Mouse (Mus musculus): Measurements from ENCODE around the gene Krt32. TPM values are rescaled to one million over a fixed set of nuclear protein-coding genes. Genes with fewer than 3 reads are reported as not detected.

Gene Krt32
- not detected for total RNA-seq (2021)

DNA sequence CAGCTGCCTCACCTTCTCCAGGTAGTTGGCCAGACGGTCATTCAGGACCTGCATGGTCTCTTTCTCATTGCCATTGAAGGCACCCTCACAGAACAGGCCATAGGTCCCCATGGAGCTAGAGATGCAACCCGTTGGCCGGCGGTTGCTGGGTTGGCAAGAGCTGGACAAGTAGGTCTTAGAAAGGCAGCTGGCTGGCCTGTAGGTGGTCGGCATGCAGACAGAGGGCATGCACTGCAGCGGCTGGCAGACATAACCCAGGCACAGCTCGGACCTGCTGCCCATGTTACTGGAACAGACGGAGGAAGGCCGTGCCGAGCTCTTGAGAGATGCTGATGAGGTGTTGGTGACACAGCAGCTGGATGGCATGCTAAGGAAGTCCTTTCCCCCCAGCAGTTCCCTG, at the start of gene Krt32:
TSS of gene Krt32 (minus strand) at position 366 of the 400 bp plus-strand sequence.
- no peak for DNase-seq
- intact Hi-C loops (cut with DNase I), result no loop called here

- DNase-seq, result no peak
- intact Hi-C loops (cut with DNase I), result no loop called here
Measured at GRCm38 (mm10) chr11:100137693-100138092, 49.7 kb upstream of the Krt32 start.

- no peak for DNase-seq
- intact Hi-C loops (cut with DNase I), result no loop called here
Measured at GRCm38 (mm10) chr11:100136559-100136958, 48.5 kb upstream of the Krt32 start.

DNA sequence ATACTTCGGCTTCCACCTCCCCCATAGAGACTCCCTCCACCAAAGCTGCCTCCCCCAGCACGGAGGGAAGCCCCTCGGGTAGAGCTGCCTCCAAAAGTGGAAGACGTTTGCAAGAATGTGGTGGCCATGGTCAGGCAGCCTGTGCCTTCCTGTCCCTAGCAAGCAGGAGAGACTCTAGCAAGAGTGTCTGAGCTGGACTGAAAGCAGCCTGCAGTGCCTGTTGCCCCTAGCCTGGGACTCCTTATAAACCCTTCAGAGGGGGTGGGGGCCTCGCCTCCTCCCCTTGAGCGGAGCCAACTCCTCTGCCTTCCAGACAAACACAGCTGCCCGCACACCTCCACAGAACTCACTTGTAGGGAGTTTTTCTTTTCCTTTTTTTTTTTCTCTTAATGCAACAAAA, 47.7 kb upstream of the Krt32 start, which contains the start of gene Krt15:
TSS of gene Krt15 (minus strand) at position 198 of the 400 bp plus-strand sequence.
- intact Hi-C loops (cut with DNase I), result no loop called here
- no peak for DNase-seq

DNA sequence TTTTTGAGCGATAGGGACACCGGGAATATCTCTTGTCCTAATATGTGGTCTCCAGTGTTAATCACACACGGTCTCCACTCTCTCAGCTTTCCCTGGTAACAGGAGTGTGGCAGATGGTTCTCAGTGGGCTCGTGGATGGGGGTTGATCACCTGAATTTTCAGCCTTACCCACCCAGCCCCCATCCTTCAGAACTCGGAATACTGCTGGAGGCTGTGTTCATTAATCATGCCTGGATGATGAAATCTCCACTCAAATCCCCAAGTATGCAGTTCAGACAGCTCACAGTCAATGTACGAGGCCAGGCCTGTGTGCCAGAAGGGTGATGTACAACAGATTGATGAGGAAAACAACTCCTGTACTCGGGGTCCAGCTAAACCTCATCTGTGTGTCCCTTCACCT, 36.9 kb upstream of the Krt32 start:
- no peak for DNase-seq
- intact Hi-C loops (cut with DNase I), result no loop called here

- DNase-seq, result no peak
- intact Hi-C loops (cut with DNase I), result no loop called here
Measured at GRCm38 (mm10) chr11:100121466-100121865, 33.4 kb upstream of the Krt32 start, which contains the start of gene Krt13. Krt13 (minus strand) TSS chr11:100121566.

GRCm38 (mm10) chr11:100120331-100120730, 32.3 kb upstream of the Krt32 start:
- no peak for DNase-seq
- intact Hi-C loops (cut with DNase I), result no loop called here

- no peak for DNase-seq
- intact Hi-C loops (cut with DNase I), result no loop called here
Measured at GRCm38 (mm10) chr11:100113742-100114029, 25.7 kb upstream of the Krt32 start.

GRCm38 (mm10) chr11:100112935-100113741, 25.1 kb upstream of the Krt32 start:
- DNase-seq, result no peak
- intact Hi-C loops (cut with DNase I), result no loop called here

GRCm38 (mm10) chr11:100105576-100106122, 17.6 kb upstream of the Krt32 start, which contains the start of gene Krt36:
Krt36 (minus strand) TSS chr11:100105626.
- no peak for DNase-seq
- intact Hi-C loops (cut with DNase I), result no loop called here

- intact Hi-C loops (cut with DNase I), result no loop called here
- DNase-seq, result no peak
Measured at GRCm38 (mm10) chr11:100102693-100103429, 14.8 kb upstream of the Krt32 start.

GRCm38 (mm10) chr11:100100391-100100790, 12.4 kb upstream of the Krt32 start:
- intact Hi-C loops (cut with DNase I), result no loop called here
- no peak for DNase-seq

GRCm38 (mm10) chr11:100097819-100098218, 9.8 kb upstream of the Krt32 start:
- intact Hi-C loops (cut with DNase I), result no loop called here

DNA sequence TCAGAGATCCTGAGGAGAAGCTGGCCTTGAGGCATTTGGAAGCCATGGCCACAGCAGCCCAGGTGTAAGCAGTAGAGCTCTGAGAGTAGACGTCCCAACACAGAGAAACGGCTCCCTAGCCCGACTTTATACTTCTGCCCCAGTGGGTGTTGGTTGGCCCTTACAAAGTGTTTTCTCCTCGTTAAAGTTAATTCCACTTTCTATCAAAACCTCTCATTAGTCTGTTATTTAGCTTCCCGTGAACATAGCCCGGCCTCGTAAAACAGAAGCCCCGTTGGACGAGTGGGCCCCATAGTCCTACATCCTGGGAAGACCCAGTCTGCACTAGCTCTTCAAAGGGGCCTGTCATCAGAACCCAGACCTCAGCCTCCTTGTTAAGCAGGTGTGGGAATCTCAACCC, 8.1 kb upstream of the Krt32 start, which contains the start of gene Krt35:
TSS of gene Krt35 (minus strand) at position 101 of the 400 bp plus-strand sequence.
- intact Hi-C loops (cut with DNase I), result no loop called here
- DNase-seq, result no peak

More at GRCm38 (mm10) chr11:100097819-100098218, 9.8 kb upstream of the Krt32 start:
- no peak for DNase-seq

- intact Hi-C loops (cut with DNase I), result no loop called here
- no peak for DNase-seq
Measured at GRCm38 (mm10) chr11:100088378-100089025, 476 bp upstream of the Krt32 start.

- intact Hi-C loops (cut with DNase I), result no loop called here
- no peak for DNase-seq
Measured at GRCm38 (mm10) chr11:100073873-100074272, 14.2 kb downstream of the Krt32 start.

- intact Hi-C loops (cut with DNase I), result loop anchor here (5.0 kb wide), 1 partner anchor 100 kb away; no protein-coding TSS in a partner anchor
Measured at GRCm38 (mm10) chr11:100067293-100068036, 20.6 kb downstream of the Krt32 start.

DNA sequence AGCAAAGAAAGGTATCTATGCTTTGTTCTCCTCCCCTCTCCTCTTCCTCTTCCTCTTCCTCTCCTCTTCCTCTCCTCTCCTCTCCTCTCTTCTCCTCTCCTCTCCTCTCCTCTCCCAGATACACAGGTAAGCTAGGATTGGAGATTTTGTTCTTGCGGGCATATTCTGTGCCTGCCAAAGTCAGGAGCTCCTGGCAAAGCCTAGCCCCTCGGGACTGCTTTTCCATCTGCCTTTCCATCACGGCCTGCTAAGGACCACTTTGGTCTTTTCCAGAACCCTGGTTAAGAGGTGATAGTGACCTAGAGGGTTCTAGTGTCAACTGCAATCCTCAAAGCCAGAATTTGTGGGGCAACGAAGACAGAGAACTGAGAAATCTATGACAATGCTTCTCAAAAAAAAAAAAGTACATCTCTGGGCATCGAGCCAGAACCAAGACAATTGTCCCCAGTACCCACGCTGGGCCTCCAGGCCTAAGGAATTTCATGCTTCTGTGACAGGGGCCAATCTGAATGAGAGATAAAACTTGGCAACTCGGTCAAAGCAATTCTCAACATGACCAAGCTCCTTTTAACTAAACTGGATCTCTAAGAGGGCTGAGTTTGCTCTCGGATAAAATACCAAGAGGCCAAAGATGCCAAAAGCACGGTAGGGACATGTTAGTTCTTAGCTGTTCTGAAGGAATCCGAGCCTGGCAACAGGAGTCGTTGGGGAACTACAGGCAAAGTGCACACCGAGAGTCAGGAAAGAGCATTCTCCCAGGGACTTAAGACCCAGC, 21.6 kb downstream of the Krt32 start:
- intact Hi-C loops (cut with DNase I), result loop anchor here (5.0 kb wide), 1 partner anchor 101 kb away; no protein-coding TSS in a partner anchor
- DNase-seq, result no peak

More at GRCm38 (mm10) chr11:100067293-100068036, 20.6 kb downstream of the Krt32 start:
- DNase-seq, result no peak

DNA sequence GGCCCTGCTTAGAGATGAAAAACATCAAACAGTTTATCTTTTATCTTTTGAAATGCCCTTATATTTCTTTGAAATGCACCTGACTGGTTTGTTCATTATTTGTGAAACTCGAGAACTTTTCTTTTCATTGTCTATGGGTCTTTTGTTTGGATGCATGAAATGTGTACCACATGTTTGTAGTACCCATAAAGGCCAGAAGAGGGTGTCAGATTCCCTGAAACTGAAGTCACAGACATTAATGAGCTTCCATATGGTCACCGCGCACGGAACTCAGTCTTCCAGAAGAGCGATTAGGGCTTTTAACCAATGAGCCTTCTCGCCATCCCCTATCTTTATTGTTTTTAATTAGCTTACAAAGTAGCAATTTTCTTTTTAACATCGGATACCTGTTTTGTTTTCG, 29.2 kb downstream of the Krt32 start:
- intact Hi-C loops (cut with DNase I), result no loop called here
- no peak for DNase-seq
